Mouse (Mus musculus) limb, embryonic 14.5 days (tissue): ENCODE measurements at regions not wholly inside any gene's neighbourhood (a gene's known extent, or its start where the extent isn't known, plus 50 kb on each side); places are given as distances from the start of the nearest gene placed in this dataset.

ENCODE experiments used
- ATAC-seq: fragments of 200-750 bp; cut with Nextera tagmentation; 2 replicates; pipeline ENCODE4 v1.8.0; 2017; ENCODE audit warnings: low read depth, moderate number of reproducible peaks, moderate TSS enrichment; ENCODE audit not compliant: low FRiP score
- DNase-seq: peaks from one replicate; pipeline ENCODE4 v3.0.0-alpha.2; 2015; ENCODE audit warnings: low spot score
- H3K27ac ChIP-seq: fragments of 300-500 bp; sonication (generic); replicated peaks from 2 replicates; pipeline ENCODE4 v1.5.1; 2014; ENCODE audit warnings: low read depth, mild to moderate bottlenecking, low read length, moderate library complexity, mixed read lengths
- H3K27me3 ChIP-seq: fragments of 300-500 bp; sonication (generic); 2 replicates; pipeline ENCODE4 v1.6.1; 2014; ENCODE audit warnings: low read length, mixed read lengths; ENCODE audit not compliant: control insufficient read depth, insufficient read depth
- H3K36me3 ChIP-seq: fragments of 300-500 bp; sonication (generic); 2 replicates; pipeline ENCODE4 v1.6.1; 2014; ENCODE audit warnings: mild to moderate bottlenecking, low read length, moderate library complexity, mixed read lengths; ENCODE audit not compliant: control insufficient read depth, insufficient read depth
- H3K4me1 ChIP-seq: fragments of 300-500 bp; sonication (generic); 2 replicates; pipeline ENCODE4 v1.6.1; 2014; ENCODE audit warnings: antibody characterized with exemption, low read length, mixed read lengths; ENCODE audit not compliant: control insufficient read depth, insufficient read depth
- H3K4me2 ChIP-seq: fragments of 300-500 bp; sonication (generic); replicated peaks from 2 replicates; pipeline ENCODE4 v1.6.1; 2014; ENCODE audit warnings: low read depth, mild to moderate bottlenecking, low read length, moderate library complexity; ENCODE audit not compliant: severe bottlenecking
- H3K4me3 ChIP-seq: fragments of 300-500 bp; sonication (generic); replicated peaks from 2 replicates; pipeline ENCODE4 v1.5.1; 2014; ENCODE audit warnings: low read length
- H3K9ac ChIP-seq: fragments of 300-500 bp; sonication (generic); 2 replicates; pipeline ENCODE4 v1.6.1; 2014; ENCODE audit warnings: mild to moderate bottlenecking, low read depth, low read length, moderate library complexity; ENCODE audit not compliant: severe bottlenecking
- H3K9me3 ChIP-seq: fragments of 300-500 bp; sonication (generic); 2 replicates; pipeline ENCODE4 v1.6.1; 2016; ENCODE audit warnings: low read length; ENCODE audit not compliant: control insufficient read depth
- POLR2A ChIP-seq: fragments of 200-500 bp; IDR thresholded peaks from 2 replicates; pipeline ENCODE4 v1.8.0; 2012; ENCODE audit warnings: inconsistent platforms, mild to moderate bottlenecking, moderate library complexity, borderline replicate concordance; ENCODE audit not compliant: insufficient read depth, insufficient read length; ENCODE audit errors: extremely low read depth
- WGBS: fragments of 180-500 bp; shearing (Covaris S2); extraction: QIAGEN DNeasy Blood & Tissue Kit; methylation state at CpG from one replicate; pipeline ENCODE4 v1.1.7; 2014; 5-methylcytosine and 5-hydroxymethylcytosine counted together

DNA sequence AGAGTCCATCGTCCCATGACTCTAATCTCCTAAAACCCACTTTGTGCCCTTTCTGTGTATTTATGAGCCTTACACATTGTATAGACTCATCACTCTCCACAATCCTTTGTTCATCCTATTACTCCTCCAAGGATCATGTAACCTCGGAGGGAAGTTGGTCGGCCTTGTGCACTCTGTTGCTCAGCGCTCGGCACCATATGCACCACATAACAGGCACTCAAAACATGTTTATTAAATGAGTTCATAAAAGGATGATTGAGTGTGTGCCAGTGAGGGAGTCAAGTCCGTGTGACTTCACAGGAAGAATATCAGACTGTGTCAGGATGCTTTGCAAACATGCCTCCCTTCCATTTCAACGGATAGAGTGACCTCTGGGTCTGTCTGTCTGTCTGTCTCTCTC, 858.8 kb downstream of the Gsdmc2 start:
- H3K9ac ChIP-seq, result no peak overlapping the region
- H3K4me3 ChIP-seq, result no peak overlapping the region
- TF ChIP-seq POLR2A, result no peak
- 70% methylated on average over 7 of the region's 7 CpGs for WGBS
- no peak overlapping the region for H3K27ac ChIP-seq
- ATAC-seq (no peak), DNase-seq (no peak)
- H3K4me2 ChIP-seq, result no peak overlapping the region
- H3K9me3 ChIP-seq, result no peaks in the 10 kb centered on the region
- no peaks in the 10 kb centered on the region for H3K36me3 ChIP-seq
- no peaks in the 10 kb centered on the region for H3K4me1 ChIP-seq
- no peaks in the 10 kb centered on the region for H3K27me3 ChIP-seq

DNA sequence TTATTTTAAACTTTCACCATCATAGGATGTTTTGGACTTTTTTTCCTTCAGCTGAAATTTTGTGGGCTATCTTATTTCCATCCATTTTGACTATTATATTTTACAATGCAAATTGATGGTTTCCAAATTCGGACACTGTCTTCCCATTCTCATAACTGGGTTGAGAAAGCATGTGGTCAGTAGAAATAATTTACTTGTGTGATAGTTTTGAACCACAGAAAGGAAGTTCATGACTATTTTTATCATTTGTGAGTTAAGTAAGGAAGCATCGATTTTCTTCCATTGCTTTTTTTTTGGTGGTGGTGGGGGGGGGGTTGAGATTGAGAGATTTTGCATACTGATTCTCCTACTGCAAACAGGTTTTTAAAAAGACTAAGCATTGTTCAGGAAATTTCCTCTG, 874.4 kb downstream of the Gsdmc2 start:
- no peaks in the 10 kb centered on the region for H3K9me3 ChIP-seq
- TF ChIP-seq POLR2A, result no peak
- H3K4me3 ChIP-seq, result no peak overlapping the region
- H3K4me2 ChIP-seq, result no peak overlapping the region
- H3K4me1 ChIP-seq, result no peaks in the 10 kb centered on the region
- no peak overlapping the region for H3K27ac ChIP-seq
- no peak for DNase-seq
- no peaks in the 10 kb centered on the region for H3K27me3 ChIP-seq
- H3K9ac ChIP-seq, result no peak overlapping the region
- ATAC-seq, result no peak
- whole genome bisulfite sequencing, result 80% methylated on average over 2 of the region's 2 CpGs
- H3K36me3 ChIP-seq, result no peaks in the 10 kb centered on the region

- 42% methylated on average over 5 of the region's 5 CpGs for WGBS
- Histone ChIP-seq H3K9me3 (no peaks in the 10 kb centered on the region), H3K9ac (no peak overlapping the region), H3K27me3 (no peaks in the 10 kb centered on the region), H3K27ac (no peak overlapping the region), H3K4me1 (0 out of 2 replicates have a peak, but pooled peaks cover 4% of the 10 kb centered on the region), H3K4me2 (no peak overlapping the region), H3K4me3 (no peak overlapping the region), H3K36me3 (no peaks in the 10 kb centered on the region)
- peak; percentile 56 for DNase-seq
- ATAC-seq, result no peak
- no peak for TF ChIP-seq POLR2A
Observed at GRCm38 (mm10) chr15:62962681-62963080, 882.3 kb downstream of the Gsdmc2 start.

DNA sequence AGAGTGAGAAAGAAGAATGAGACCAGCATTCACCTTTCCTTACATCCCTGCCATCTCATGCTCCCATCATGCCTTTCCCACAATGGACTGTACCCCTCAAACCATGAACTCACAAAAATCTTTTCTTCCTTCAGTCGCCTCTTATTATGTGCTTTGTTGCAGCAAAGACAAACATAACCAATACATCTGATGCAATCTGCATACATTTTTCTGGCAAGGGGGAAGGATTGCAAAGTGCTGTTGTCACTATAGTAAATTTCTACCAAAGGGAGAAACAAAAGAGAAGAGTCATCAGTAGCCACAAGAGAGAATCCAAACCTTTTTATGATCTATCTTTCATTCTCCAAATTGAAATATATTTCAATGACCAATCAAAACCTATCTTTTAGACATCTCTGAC, 884.4 kb downstream of the Gsdmc2 start:
- H3K4me3 ChIP-seq, result no peak overlapping the region
- TF ChIP-seq POLR2A, result no peak
- DNase-seq, result no peak
- 0 out of 2 replicates have a peak, but pooled peaks cover 4% of the 10 kb centered on the region for H3K4me1 ChIP-seq
- H3K4me2 ChIP-seq, result no peak overlapping the region
- 89% methylated on average over 1 of the region's 1 CpGs for WGBS
- H3K36me3 ChIP-seq, result no peaks in the 10 kb centered on the region
- H3K9ac ChIP-seq, result no peak overlapping the region
- H3K27ac ChIP-seq, result no peak overlapping the region
- H3K27me3 ChIP-seq, result no peaks in the 10 kb centered on the region
- no peak for ATAC-seq
- no peaks in the 10 kb centered on the region for H3K9me3 ChIP-seq

DNA sequence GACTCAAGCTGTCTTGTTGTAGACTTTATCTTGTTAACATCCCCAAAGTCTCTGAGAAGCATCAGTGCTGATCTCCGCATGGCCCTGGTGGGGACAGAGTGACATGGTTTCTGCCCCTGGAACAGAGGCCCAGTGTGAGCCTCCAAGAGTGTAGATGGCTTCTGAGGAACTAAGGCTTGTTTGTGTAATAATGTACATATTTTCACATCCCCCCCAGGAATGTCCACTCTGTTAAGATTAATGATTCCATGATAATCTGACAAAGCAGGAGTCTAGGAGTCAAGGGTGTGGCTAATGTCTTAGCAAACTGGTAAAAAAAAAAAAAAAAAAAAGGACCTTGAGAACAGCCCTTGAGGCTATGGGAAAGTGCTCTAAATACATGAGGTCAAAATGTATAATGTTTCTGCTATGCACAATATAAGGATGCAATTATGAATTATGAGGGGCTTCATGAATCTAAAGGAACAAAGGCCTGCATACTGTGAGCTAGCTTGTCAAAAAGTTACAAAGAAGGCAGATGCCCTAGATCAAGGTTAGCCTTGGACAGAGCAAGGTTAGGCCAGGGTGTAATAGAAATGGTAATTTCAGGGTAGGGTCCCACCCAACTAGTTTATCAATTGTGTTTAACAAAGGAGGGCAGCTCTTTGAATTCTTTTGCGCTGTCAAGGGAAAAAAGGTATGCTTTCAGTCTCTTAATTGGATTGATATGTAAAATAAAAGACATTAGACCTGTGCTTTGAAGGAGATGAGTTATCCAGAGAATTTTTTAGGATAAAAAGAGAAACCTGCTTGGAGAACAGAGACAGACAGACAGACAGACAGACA, 886.3 kb downstream of the Gsdmc2 start:
- Histone ChIP-seq H3K27me3 (no peaks in the 10 kb centered on the region), H3K9ac (no peak overlapping the region), H3K36me3 (no peaks in the 10 kb centered on the region), H3K4me1 (peaks cover 7% of the 10 kb centered on the region; the same call in 1 of the 2 replicates), H3K4me3 (no peak overlapping the region), H3K4me2 (no peak overlapping the region), H3K27ac (no peak overlapping the region), H3K9me3 (no peaks in the 10 kb centered on the region)
- ATAC-seq (no peak), DNase-seq (no peak)
- no peak for TF ChIP-seq POLR2A
- 93% methylated on average over 2 of the region's 2 CpGs for WGBS

DNA sequence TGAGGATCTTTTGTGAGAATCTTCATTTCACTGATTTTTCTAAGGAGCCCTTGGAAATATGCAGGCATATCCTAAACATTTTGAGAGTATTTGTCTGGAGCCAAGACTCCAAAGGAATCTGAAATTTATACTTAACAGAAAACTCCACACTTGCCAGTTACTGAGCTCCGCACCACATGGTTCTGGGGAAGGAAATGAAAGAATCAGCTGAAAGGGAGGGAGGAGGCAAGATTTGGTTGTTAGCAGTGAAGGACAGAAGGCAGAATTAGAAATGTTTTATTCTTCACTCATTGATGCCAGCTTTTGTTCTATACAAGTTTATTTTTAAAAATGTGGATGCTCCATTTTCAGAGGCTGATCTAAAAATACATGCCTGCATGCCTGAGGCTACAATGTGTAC, 890.1 kb downstream of the Gsdmc2 start:
- DNase-seq (no peak), ATAC-seq (no peak)
- Histone ChIP-seq H3K27me3 (no peaks in the 10 kb centered on the region), H3K9me3 (no peaks in the 10 kb centered on the region), H3K27ac (no peak overlapping the region), H3K4me3 (no peak overlapping the region), H3K9ac (no peak overlapping the region), H3K4me1 (peaks cover 11% of the 10 kb centered on the region), H3K4me2 (no peak overlapping the region), H3K36me3 (no peaks in the 10 kb centered on the region)
- 63% methylated on average over 1 of the region's 1 CpGs for WGBS
- no peak for TF ChIP-seq POLR2A
